Mouse (Mus musculus) myocyte (in vitro differentiated cells): ENCODE data around the gene Gm8251.

Experiments used
- CEBPB ChIP-seq: IDR thresholded peaks from 2 replicates; pipeline ENCODE4 v1.6.1; 2011; ENCODE audit warnings: mild to moderate bottlenecking, moderate library complexity; ENCODE audit not compliant: poor library complexity, insufficient read depth, severe bottlenecking
- E2F4 ChIP-seq: IDR thresholded peaks from one replicate; pipeline ENCODE4 v1.6.1; 2011; ENCODE audit warnings: mild to moderate bottlenecking, control low read depth, moderate library complexity; ENCODE audit not compliant: insufficient read depth
- MAX ChIP-seq: IDR thresholded peaks from one replicate; pipeline ENCODE4 v1.6.1; 2011; ENCODE audit warnings: low read depth, mild to moderate bottlenecking, control low read depth
- MYOD1 ChIP-seq, 3 experiments: IDR thresholded peaks; one replicate each; pipeline ENCODE4 v1.6.1; 2011; ENCODE audit warnings: control low read depth in 2 of 3, low read depth in 2 of 3, mild to moderate bottlenecking in 2 of 3, moderate library complexity in 1 of 3; ENCODE audit not compliant: insufficient read length in 2 of 3, control insufficient read depth in 1 of 3
- POLR2A ChIP-seq: IDR thresholded peaks from one replicate; pipeline ENCODE4 v1.6.1; 2011; ENCODE audit warnings: low read depth, mild to moderate bottlenecking, control low read depth, moderate library complexity; ENCODE audit not compliant: insufficient read length
- POLR2AphosphoS2 ChIP-seq: IDR thresholded peaks from one replicate; pipeline ENCODE4 v1.6.1; 2011; ENCODE audit warnings: low read depth, control low read depth; ENCODE audit not compliant: insufficient read length
- REST ChIP-seq: IDR thresholded peaks from one replicate; pipeline ENCODE4 v1.6.1; 2011; ENCODE audit warnings: mild to moderate bottlenecking, control low read depth, moderate library complexity; ENCODE audit not compliant: insufficient read depth, insufficient read length
- SRF ChIP-seq: IDR thresholded peaks from one replicate; pipeline ENCODE4 v1.6.1; 2011; ENCODE audit warnings: low read depth; ENCODE audit not compliant: control insufficient read depth, insufficient read length
- TCF12 ChIP-seq: IDR thresholded peaks from one replicate; pipeline ENCODE4 v1.6.1; 2011; ENCODE audit warnings: mild to moderate bottlenecking, control low read depth; ENCODE audit not compliant: poor library complexity, insufficient read depth, severe bottlenecking
- TCF3 ChIP-seq: IDR thresholded peaks from one replicate; pipeline ENCODE4 v1.6.1; 2011; ENCODE audit warnings: low read depth, control low read depth; ENCODE audit not compliant: insufficient read length
- USF1 ChIP-seq: IDR thresholded peaks from one replicate; pipeline ENCODE4 v1.6.1; 2011; ENCODE audit warnings: low read depth, mild to moderate bottlenecking, control low read depth, moderate library complexity

GRCm38 (mm10) chr1:44064625-44065024 is 2.9 kb upstream of the Gm8251 start:
- TF ChIP-seq POLR2A (no peak), MYOD1 (IDR thresholded peaks at IDR 0.05; ENCODE audit: control insufficient read depth in 1 of 3, insufficient read length in 2 of 3, low read depth in 2 of 3) (no peak), MAX (no peak), E2F4 (no peak), CEBPB (no peak), USF1 (no peak), TCF3 (no peak), POLR2AphosphoS2 (no peak), TCF12 (no peak), REST (no peak), SRF (no peak)
